Mouse (Mus musculus) kidney, adult 8-10 months (tissue): ENCODE results near the gene Skp1a.

Source experiments
- DNase-seq, 2 experiments: peaks; one replicate each; pipeline ENCODE4 v3.0.0; 2022

Skp1a gene

DNA sequence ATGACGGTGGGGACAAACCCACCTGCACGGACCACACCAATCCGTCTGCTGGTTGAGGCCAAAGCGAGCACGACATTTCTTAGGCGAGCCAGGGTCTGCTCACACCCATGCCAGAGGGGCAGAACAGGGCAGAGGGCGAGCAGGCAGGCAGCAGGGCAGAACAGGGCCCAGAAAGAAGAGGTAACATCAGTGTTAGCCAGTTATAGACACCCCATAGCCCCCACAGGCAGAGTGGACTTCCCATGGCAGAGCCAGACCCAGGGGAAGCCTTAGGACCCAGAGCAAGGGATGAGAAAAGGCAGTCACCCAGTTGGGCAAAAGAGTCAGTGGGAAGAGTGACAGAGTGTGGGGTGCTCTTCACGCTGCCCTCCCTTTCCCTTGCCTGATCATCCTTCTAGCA is 23.3 kb downstream of the Skp1a start:
- DNase-seq = no peak

DNA sequence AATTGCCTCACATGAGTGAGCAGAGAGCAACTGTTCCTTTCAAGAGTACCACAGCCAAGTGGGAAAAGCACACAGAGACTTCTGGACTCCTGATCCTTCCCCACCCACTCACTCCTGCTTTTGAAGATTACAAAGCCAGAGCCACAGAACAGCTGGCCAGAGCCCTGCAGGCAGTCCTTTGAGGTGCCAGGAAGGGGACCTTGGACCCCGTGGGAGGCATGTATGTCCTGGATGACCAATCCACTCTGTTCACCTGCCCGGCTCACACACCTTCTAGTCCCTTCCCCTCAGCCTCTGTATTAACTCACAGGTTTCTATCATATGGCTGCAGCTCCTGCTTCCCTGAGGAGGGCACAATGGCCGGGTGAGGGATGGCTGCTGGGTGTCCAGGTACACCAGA is 25.6 kb downstream of the Skp1a start:
- DNase-seq = no peak

DNA sequence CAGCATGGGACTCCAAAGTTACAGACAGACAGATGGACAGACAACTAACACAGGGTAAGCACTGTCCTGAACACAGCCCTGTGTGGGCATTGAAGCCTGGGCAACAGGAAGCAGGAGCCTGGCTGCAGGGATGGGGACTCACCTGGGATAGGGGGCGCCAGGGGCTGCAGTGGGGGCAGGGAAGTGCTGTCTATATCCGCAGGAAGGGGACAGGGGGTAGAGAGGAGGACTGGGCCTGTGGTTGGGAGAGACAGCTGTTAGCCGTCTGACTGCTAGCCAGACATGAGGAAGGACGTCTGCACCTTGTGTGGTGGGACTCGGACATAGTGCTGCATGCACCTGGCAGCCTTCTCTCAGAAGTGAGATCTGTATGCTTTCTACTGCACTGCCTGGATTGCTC is 26.9 kb downstream of the Skp1a start:
- no peak for DNase-seq

DNA sequence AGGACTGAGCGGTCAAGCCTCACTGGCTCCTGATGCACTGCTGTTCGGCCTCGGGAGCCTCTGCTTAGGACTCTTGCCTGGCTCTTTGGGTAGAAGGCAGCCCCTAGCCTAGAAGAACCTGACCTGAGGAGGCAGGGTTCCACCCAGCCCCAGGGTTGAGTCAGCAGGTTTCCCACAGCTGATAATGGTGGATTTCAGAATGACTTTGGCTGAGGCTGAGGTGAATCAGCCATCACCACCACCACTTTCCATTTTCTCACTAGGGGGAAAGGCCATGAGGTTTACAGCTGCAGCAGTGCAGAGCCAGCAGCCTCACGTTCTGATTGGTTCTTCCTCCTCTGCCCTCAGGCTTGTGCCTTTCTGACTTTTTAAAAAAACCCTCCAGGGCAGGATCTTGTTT is 29.1 kb downstream of the Skp1a start:
- no peak for DNase-seq

DNA sequence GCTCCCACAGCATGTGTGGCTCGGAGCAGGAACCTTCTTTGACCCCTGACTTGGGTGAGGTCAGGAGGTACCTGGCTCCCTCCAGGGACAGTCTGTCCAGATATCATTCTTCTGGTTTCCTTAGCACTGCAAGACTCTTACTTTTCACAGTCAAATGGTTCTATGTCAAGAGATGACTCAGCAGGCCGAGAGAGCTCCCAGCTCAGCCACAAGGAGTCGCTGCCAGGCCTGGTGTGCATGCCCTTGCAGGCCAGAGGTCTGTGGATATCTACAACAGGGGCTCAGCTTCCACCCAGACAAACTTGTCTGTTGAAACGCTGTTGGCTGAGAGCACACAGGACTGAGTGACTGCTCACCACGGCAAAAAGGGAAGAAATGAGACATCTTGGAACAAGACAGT is 30.1 kb downstream of the Skp1a start:
- DNase-seq = peak; percentile 30 to 67

DNA sequence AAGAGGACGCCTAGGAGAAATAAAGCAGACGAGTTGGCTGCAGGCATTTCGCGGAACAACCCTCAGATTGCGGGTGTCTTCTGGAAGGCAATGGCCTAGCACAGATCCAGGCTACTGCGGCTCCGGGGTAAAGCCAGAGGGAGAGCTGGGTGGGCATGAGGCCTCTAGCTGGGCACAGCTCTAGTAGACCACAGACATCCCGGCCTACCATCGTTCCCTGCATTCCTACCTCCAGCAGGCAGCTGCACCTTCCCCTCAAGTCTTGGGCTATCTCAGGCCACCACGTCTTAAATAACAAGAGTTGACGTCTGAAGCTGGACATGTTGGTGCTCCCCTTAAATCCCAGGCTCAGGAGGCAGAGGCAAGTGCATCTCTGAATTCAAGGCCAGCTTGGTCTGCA is 30.5 kb downstream of the Skp1a start:
- no peak for DNase-seq

DNA sequence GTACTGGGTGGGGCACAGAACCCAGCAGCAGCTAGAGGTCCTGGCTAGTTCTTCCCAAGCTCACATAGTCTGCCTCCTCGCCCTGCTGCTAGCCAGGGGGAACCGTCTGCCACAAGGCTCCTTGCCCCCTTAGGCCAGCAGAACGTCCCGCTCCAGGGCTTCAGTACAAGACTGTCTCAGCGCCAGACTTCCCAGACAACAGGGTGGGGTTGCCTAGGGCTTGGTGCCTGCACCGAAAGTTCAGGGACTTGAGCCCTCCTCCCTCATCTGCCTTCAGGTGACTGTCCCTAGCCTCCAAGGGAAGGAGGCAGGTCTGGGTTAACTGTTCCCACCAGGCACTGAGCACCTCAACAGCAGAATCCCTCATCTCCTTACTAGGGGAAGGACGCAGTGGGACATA is 33.1 kb downstream of the Skp1a start:
- no peak for DNase-seq

DNA sequence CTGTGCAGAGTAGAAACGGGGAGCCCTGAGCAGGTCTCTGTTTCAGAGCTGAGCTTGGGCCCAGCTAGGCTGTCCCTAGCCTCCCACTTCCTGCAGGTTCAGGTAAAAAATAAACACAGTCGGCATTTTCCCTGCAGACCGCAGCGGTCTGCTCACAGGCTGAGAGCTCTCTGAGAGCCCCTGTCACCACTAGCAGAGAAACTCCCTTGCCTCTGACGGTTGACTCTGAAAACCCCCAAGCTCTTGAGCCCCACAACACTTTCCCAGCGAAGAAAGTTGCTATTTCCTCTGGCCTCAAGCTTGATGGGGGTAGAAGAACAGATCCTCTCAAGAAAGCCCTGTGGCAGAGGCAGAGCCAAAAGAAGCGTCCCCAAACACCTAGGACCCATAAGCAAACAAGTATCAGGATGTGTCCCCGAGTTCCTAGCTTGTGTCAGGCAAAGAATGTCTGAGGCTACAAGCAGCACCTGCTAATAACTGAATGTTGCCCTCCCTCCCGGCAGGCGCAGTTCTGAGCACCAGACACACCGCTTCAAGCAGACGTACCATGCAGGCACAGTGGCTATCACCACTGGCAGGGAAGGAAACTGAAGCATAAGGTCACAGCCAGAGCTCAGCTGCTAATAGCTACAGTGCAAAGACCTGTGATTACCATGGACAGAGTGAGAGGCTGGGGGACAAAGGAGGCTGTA is 34.0 kb downstream of the Skp1a start:
- DNase-seq = no peak

DNA sequence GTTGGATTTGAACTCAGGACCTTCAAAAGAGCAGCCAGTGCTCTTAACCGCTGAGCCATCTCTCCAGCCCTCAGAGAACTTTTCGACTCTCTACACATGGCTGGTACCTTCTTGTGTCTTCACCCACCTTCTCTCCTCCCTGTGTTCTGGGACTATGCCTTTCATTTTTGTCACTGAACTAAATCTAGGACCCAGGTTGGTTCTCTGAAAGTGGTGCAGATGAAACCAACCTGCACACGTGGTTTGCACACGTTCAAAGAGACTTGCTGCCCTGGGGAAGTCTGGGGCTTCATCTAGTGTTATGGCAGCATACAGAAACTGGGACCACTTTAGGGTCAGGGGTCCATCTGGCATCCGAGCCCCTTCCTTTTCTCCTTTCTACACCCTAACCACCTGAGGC is 35.5 kb downstream of the Skp1a start:
- DNase-seq = no peak

DNA sequence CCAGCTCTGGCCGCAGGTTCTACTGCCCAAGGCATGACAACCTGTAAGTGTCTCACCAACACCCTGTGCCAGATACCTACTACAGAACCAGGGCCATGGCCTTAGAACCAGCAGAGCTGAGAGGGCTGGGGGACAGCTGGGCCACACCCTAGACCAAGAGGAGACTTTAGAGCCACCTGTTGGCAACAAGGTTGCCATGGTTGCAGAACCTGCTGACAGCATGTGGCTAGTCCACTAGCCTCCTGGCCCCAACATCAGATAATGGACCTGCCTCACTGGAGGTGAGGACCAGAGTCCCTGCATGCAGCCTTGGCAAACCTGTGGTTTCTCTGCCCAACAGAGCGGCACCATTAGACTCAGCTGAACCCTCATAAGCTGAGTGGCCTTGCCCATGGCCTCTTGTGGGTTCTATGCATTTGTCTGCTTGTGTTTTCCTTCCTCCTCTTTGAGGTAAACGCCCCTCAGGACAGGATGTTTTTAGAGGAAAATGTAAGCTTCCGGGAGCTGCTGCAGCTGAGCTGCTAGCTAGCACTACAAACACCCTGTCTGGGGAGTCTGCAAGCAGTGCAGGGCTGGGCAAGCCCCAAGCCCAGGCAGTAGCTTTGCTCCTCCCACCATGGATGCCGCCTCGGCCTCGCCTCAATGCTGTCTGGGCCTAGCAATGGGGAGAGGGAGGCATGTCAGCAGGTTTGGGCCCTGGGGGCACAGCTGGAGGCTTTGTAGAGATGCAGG is 36.5 kb downstream of the Skp1a start:
- no peak for DNase-seq

DNA sequence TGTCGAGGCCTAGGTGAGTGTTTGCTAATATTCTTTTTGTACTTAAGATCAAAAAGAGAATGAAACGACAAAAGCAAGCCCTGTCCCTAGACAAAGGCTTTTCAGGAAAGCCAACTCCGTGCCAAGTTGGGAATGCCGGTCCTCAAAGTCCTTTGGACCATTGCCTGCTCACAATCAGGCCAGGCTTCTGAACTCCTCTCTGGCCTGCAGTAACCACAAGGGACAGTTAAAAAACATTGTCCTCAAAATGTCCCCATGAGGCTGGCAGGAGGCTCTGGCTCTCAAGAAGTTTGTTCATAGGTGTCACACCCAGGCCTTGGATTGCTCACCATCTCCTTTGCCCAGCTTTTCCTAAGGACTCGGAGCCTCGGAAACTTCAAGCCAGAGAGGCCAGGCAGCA is 38.0 kb downstream of the Skp1a start:
- DNase-seq = no peak

DNA sequence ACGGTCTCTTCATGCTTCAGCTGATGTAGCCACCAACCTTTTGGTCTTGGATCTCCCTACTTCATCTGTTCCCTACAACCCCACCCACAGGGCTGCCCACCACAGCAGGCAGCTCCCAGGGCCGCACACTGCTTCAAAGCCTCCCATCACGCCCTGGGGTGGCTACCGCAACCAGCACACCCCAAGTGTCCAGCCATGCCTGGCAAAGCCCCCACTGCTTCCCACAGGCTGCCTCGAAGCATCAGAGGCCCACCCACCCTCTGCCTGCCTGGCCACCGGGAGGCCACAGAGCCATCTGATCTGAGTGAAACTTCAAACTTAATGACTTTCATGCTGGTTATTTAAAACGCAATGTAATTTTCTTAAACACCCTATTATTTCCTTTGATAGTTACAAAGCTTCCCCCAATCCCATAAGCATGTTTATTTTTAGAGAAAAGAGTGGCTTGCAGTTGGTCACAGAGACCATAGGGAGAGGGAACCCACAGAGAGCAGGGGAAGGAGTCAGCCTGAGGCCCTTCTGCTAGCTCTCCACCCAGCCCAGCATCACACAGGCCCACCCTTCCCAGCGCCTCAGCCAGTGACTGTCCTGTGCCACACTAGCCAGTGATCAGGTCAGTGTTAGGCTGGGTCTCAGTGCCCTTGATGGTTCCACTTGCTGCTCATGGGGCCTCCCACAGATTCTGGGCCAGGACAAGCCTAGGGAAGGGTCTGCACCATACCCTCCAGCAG is 40.1 kb downstream of the Skp1a start:
- DNase-seq = no peak

DNA sequence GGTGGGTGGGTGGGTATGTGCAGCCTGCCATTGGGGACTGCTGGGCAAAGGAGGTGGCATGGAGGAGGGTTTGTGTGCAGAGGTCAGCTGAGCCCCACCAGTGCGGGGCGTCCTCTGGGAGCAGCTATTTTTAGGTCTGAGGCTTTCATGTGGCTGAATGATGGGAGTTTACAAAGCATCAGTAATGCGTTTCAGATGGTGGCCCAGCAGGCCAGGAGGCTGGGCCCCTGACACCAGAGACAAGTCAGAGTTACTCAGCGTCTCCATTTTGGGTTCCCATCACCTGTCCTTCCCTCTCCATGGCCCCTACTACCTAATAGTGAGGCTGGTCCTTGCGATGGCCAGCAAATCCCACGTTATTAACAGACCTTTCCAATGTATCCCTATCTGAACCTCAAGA is 40.8 kb downstream of the Skp1a start:
- no peak for DNase-seq

DNA sequence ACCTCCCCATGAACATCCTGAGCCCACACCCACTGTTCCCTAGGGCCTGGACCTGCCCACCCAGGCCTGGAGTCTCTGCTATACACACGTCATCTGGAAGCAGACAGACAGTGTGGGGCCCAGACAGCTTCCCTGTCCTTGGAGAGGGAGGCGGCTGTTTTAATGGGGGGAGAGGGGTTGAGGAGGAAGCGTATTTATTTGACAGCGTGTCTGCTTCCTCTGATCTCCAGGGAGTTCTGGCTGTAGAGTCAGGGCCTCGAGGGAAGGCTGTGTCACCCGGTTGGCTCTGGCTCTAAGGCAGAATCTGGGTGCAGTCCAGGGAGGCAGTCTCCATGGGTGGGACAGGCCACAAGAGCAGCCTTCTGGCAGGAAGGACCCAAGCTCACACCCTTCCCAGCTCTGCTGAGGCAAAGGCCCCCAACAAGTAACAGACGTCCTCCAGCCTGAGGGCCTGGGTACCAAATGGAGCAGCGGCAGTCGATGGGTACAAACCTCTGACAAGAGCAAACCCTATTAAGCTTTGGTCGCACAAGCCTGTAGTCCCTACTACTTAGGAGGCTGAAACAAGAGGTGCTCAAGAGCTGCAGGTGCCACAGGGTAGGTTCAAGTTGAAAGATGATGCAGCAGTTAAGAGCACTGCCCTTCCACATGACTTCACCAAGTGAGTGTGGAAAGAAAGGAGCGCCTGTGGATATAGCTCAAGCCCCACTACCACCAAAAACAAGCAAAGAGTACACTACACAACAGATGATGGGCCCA is 41.6 kb downstream of the Skp1a start:
- DNase-seq = no peak

DNA sequence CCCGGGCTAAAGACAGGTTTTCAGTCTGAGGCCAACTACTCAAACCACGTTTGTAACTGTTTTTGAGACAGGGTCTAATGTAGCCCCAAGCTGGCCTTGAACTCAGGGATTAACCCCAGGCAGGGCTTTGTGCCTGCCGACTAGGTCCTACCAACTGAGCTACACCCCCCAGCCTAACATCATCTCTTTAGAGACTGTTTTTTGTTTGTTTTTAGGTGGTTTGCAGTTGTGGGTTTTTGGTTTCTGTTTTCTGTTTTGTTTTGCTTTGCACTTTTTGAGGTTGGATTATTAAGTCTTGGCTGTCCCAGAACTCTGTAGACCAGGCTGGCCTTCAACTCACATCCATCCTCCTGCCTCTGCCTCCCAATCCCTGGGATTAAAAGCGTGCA is 42.1 kb downstream of the Skp1a start:
- DNase-seq = no peak

DNA sequence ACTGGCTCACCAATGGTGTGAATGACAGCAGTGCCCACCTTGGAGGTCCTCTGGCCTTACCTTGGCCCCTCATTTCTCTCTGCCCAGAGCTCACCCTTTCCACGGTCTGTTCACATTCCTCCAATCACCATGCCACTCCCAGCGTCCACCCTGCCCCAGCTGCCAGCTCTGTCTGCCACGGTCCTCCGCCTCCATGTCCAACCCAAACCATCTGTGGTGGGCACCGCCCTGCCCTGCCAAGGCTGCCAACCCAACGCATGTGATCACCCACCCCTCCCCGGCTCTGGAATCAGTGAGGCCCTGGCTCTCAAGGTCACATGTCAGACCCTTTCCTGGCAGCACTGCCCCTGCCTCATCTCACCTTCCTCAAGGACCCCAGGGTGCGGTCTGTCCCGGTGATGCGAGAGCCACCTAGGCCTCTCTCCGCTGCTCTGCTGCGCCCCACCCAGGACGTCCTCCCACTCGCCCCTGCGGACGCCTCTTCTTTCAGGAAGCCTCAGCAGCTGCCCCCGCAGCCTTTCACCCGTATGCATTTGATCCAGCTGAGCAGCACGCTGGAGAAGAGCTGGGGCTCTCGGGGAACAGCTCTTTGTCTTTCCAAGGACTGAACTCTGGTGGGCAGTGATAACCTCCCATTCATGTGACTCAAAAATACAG is 42.8 kb downstream of the Skp1a start:
- no peak for DNase-seq

DNA sequence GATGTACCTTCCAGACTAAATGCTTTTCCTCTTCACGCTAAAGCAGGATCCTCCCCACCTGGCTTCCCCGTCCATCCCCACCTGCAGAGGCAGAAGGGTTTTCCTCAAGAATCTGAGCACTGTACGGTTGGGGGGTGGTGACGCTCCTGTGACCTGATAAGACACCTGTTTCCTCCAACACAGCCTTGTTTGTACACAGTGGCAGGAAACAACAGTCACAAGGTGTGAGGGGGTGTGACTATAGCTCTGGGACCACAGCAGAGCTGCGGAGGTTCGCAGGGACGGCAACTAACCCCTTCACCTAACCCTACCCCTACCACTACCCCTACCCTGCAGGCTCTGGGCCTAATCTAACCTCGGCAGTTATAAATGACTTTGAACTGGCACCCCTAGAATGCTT is 43.6 kb downstream of the Skp1a start:
- no peak for DNase-seq

DNA sequence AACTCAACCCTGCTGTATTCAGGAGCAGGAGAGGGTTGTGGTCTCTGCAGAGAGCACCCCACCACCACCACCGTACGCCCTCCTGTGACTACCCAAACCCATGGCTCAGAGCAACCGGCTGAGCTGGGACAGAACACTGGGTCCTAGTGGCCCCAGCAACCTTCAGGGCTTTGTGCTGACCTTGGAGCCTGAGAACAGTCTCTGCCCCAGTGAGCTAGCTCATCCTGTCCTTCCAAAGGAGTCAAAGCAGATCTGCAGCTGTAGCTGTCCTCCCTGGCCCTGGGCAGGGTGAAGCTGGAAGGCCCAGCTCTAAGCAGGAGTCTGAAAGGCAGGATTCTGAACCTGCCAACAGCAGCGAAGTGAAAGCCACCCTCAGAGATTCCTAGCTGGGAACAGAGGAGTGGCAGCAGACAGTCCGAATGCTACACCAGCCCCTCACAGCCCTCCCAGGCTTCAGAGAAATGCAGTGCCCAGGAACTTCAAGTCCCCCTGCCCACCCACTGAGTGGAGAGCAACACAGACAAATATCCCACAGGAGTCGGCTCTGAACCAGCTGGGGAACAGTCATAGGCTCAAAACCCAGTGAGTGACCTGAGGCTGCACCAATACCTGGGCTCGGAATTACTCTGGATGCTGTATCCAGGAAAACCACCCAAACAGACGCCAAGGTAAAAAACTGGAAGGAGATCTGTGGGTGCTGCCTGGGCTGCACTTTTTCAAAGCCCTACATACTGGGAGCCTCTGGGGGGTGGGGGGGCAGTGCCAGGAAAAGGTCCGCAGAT is 44.2 kb downstream of the Skp1a start:
- DNase-seq = no peak

DNA sequence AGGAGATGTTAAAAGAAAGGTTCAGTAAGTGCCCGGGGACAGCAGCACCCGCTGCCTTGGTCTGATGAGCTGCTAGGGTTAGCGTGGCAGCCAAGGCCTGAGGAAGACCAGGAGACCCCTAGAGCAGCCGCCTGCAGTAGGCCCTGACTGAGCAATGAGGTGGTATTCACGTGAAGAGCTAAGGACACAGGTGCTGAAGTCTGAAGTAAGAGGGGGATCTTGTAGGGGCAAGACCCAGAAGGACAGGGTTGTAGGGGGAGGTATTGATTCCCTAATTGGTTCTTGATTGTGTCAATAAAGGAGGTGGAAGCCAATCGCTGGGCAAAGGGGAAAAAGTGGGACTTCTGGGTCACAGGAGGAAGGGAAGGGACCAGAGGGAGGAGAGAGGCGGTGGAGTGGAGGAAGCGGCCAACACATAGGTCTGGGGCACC is 45.2 kb downstream of the Skp1a start:
- DNase-seq = no peak

DNA sequence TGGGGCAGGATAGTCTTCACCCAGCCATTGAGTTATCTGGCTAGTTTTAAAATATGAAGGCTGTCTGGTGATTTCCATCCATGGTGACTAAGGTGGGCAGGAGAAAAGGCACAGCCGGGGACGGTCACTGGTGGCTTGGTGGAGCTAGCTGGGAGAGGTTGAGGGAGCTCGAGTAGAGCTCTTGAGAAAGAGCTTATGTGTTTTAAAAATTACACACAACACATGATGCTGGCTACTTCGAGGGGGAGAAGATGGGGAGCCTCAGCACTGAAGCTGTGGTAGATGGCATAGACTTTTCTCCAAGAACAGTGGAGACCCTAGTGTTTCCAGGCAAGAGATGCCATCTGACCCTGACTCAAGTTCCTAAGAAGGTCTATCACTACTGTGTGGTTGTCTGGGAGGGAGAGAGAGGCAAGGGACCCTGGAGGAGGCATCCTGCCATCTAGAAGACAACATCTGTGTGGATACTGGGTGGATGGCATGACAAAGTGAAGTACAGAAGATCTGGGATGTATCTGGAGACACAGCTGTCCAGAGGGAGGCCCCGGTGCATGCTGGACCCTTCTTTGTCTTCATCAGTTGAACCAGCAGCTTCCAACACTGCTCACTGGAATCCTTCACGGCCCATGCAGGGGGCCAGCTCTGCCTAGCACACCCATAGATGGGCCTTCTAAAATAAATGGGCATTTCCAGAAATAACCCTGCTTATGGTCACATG is 45.8 kb downstream of the Skp1a start:
- no peak for DNase-seq

DNA sequence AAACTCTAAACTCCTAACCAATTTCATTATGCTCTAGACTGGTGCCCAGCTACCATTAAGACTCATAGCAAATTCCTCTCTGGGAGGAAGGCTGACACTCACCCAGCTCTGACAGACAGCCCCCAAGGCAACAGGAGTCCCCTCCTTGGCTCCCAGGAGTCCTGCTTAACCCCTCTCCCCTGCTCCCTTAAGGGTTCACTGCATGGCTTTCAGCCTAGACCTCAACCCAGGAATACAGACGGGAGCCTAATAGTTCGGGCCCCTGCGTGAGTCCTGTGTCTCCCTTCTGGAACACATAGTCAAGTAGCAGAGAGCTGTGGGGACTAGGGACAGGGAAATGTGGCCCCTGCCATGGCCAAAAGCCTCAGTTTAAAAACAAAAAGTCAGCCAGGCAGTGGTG is 46.4 kb downstream of the Skp1a start:
- no peak for DNase-seq
